Mouse (Mus musculus) stomach, postnatal 0 days (tissue): Measurements from ENCODE around the gene Hirip3.

Experiments
- CTCF ChIP-seq: IDR thresholded peaks from 2 replicates; pipeline ENCODE4 v1.5.1; 2016; ENCODE audit warnings: antibody characterized with exemption, low read depth, mild to moderate bottlenecking, moderate library complexity
- EP300 ChIP-seq: optimal IDR thresholded peaks from 2 replicates; pipeline ENCODE3; 2016; ENCODE audit warnings: antibody characterized with exemption

DNA sequence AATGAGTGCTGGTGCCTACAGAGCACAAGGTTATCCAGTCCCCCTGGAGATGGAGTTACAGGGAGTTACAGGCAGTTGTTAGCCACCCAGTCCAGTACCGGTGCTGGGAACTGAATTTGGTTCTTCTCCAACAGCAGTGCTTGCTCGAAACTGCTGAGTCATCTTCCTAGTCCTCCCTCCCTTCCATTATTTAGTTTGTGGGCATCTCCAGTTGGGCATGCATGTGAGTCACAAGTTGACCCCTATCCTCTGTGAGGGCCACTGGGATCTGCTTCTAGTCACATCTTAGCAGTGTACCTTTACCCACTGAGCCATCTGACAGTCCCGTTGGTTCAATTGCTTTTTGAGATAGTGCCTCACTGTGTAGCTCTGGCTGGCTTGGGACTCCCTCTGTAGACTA is 43.8 kb downstream of the Hirip3 start:
- no peak for TF ChIP-seq CTCF
- TF ChIP-seq EP300: no peak
